Mouse (Mus musculus): Measurements from ENCODE around the gene Gm10139. TPM values are rescaled to one million over a fixed set of nuclear protein-coding genes. Genes with fewer than 3 reads are reported as not detected.
"Not testable (repeated sequence)": the region's sequence is repeated elsewhere in the genome, so short reads cannot be mapped to it uniquely, and the experiment has no call there.

The Gm10139 gene
- polyA plus RNA-seq (2015; fragmentation: Nextera tagmentation; extraction: Ambion mirVana): not detected in 2 replicates

GRCm38 (mm10) chr13:65512378-65512777 is at the start of gene Gm10139:
TSS of gene Gm10139 (plus strand) at chr13:65512678.
- not testable (repeated sequence) for H3K27ac ChIP-seq (ENCODE audit: low read length); H3K4me3 ChIP-seq (replicated peaks; ENCODE audit: low read length); H3K9me3 ChIP-seq (replicated peaks; ENCODE audit: control insufficient read depth, low read length); H3K4me2 ChIP-seq (ENCODE audit: low read depth, low read length); H3K36me3 ChIP-seq (ENCODE audit: control insufficient read depth, insufficient read depth, low read length); ATAC-seq (ENCODE audit: insufficient read depth, low FRiP score); H3K4me1 ChIP-seq (ENCODE audit: control insufficient read depth, insufficient read depth, low read length); H3K9ac ChIP-seq (ENCODE audit: low read length); H3K27me3 ChIP-seq (ENCODE audit: control insufficient read depth, insufficient read depth, low read length)
- WGBS: 79% methylated on average over 1 of the region's 3 CpGs

DNA sequence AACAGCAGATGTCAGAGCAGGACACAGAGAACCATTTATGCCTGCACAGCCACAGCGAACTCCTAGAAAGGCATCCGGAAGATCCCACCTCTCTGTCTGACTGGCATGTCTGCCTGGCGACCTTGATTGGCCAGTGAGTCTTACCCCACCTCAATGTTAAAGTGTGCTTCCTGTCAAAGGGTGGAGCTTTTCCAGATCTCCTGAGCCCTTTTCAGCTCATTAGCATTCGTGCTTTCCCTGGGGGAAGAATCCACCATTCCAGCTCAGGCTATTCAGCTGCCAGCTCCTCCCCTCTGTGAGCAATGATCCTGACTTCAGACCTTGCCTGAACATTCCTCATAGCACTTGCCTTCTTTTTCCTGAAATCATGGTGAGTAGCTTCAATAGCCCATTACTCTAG is 45.2 kb downstream of the Gm10139 start:
- not testable (repeated sequence) for H3K27me3 ChIP-seq (ENCODE audit: control insufficient read depth, insufficient read depth, low read length); H3K27ac ChIP-seq (ENCODE audit: low read length); H3K36me3 ChIP-seq (ENCODE audit: control insufficient read depth, insufficient read depth, low read length); H3K4me2 ChIP-seq (ENCODE audit: low read depth, low read length); ATAC-seq (ENCODE audit: insufficient read depth, low FRiP score); H3K9ac ChIP-seq (ENCODE audit: low read length); H3K4me1 ChIP-seq (ENCODE audit: control insufficient read depth, insufficient read depth, low read length); H3K4me3 ChIP-seq (replicated peaks; ENCODE audit: low read length); H3K9me3 ChIP-seq (replicated peaks; ENCODE audit: control insufficient read depth, low read length)
- 68% methylated on average over 4 of the region's 4 CpGs for WGBS

Other genes with a start within 250 kb of the Gm10139 start
- gene Zfp369, start 233.9 kb upstream of the Gm10139 start, polyA plus RNA-seq (2015; fragmentation: Nextera tagmentation; extraction: Ambion mirVana): 10.7 and 12.1 TPM in 2 replicates

Data from stomach, embryonic 16.5 days (tissue).